Mouse (Mus musculus): ENCODE data around the gene Mmachc.
"Not testable (repeated sequence)": the region's sequence is repeated elsewhere in the genome, so short reads cannot be mapped to it uniquely, and the experiment has no call there.

Gene Mmachc

DNA sequence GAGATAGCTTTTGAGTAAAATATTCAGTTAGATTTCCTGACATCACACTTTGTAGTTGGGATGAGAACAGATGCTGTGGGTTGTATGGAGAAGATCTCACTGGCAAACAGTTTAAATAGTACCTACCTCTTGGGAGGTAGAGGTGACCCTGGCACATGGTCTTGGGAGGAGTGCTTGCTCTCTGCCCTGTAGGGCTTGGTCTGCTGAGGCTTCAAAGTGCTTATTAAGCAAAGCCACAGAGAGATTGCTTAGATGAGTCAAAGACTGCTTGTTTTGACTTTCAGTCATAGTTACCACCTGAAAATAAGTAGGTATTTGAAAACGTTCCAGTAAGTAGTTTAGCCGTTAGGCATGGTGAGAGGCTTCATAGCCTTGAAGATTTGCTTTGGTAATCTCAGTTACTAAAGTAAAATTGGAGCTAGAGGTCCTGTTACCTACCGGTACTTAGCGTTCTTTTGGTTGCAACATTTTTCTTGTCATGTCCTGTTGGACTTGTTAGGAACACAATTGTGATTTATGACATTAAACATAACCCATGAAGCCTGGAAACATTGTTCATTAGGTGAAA is 18.8 kb downstream of the Mmachc start:
- DNase-seq (ENCODE audit: low spot score in 2 of 2): no peak

DNA sequence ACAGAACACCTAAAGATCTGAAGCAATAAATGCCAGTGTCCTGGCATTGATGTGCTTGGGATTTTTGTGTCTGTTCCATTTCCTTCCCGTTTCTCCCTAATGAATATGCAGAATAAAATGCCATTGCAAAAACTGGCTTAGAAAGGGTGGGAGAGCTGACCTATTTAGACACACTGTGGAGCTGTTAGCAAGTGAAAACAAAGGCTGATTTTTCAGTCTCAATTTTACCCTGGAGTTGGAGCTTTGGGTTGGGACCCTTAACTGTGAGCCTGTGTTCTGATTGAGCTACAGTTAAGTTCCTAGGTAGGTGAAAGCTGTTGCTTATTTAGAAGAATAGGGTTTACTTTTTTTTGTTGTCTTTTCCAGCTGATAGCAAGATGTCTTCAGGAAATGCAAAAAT is 21.2 kb downstream of the Mmachc start:
- DNase-seq (ENCODE audit: low spot score in 2 of 2): no peak

DNA sequence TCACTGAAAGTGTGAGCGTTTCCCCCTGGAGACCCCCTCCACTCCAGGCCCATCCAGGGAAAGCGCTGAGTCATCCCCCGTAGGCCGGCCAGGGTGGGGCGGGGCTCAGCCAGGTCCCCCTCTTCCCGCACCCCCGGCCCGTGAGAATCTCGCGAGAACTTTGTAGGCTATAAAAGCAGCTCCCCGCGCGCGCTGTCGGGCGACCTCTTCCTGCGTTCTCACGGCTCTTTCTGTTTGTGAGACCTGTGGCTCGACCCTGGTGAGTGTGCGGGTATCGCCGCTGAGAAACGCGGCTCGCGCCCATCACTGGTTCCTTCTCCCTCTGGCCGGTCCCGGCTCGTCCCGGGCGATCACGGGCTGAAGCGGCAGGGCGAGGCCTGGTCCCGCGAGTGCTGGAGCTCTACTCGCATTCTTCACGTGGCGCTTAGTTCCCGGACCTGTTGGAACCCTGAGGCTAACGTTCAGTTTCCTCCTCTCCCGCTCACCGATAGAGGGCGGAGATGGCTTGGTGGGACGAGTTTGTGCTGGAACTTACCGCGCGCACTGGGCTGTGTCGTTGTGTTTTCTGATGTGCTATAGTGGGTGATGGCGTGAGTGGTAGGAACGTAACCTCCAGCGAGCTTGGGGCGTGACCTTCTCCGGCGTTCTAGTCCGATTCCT is 22.7 kb downstream of the Mmachc start, which contains the start of gene Prdx1:
Gene Prdx1 (plus strand): TSS at position 143 of the 660 bp plus-strand sequence.
- DNase-seq (ENCODE audit: low spot score in 2 of 2): peak; percentile 97

DNA sequence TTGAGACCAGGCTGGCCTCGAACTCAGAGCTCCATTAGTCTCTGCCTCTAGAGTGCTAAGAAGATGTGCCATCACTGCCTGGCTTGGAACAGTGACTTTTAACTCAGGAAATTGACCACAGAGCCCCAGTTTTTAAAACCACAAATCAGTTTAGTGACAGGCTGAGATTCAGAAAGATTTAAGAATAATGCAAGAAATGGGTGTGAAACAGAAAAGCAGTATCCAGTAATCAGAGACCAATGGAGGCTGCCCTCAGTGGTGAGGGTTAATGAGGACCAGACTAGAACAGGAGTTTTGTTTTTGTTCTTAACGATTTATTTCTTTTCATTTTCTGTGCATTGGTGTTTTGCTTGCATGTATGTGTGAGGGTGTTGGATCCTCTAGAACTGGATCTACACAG is 23.5 kb downstream of the Mmachc start:
- DNase-seq (ENCODE audit: low spot score in 2 of 2): no peak

DNA sequence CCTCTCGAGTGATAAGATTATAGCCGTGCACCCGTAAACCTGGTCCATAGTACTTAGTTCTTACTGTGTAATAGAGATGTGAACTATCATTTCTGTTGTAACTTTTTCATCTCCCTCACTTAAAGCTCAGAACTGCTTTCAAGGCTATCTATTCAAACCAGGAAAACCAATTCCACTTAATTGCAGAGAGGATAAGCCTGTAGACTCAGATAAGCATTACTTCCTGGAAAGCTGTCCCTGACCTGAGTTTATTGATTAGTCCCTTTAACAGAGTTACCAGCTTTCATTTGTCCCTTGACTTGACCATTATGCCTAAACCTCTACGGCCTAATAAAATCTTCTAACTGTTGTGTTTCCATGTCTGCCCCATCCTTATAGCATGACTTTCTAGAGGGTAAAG is 24.2 kb downstream of the Mmachc start:
- no peak for DNase-seq (ENCODE audit: low spot score in 2 of 2)

DNA sequence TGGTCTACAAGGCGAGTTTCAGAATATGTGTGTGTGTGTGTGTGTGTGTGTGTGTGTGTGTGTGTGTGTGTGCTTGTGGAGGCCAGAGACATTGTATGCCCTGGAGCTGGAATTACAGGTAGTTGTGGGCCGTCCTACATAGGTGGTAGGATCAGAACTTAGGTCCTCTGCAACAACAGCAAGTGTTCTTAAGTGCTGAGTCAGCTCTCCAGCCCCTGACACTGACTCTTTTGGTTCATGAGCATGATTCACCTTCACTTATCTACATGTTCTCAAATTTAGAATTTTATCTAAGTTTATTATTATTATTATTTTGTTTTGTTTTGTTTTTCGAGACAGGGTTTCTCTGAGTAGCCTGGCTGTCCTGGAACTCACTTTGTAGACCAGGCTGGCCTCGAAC is 27.7 kb downstream of the Mmachc start:
- DNase-seq (ENCODE audit: low spot score in 2 of 2): not testable (repeated sequence)

DNA sequence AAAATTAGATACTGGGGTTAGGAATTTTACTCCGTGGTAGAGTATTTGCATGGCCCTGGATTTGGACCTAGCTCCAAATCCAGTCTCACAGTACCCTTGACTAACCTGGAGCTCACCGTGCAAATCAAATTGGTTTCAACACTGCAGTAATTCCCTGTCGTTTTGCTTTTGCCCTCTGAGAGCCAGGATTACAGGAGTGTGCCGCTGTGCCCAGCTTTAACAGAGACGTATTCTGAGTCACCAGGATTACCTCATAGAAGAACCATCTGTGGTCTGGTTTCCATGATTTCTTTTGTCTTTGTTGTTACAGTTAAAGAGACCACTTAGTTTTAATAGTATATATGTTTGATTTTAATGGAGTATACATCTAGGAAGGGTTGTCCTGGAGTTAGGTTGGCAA is 29.1 kb downstream of the Mmachc start:
- no peak for DNase-seq (ENCODE audit: low spot score in 2 of 2)

DNA sequence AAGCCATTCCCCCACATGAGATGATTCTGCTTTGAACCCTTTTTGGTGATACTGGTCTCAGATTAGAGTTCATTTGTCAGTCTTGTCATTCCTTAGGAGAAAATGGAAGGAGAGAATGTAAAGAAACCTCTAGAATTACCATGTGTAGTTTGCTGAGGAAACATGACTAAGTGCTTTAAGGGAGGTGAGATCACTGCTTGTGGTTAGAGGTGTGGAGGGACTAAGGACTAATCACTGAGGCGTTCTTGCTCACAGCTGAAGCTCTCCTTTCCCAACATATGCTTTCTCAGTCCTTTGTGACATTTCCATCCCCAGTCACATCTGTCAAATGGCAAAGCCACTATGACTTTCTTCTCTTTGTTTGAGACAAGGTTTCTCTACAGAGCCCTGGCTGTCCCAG is 30.4 kb downstream of the Mmachc start:
- DNase-seq (ENCODE audit: low spot score in 2 of 2): no peak

DNA sequence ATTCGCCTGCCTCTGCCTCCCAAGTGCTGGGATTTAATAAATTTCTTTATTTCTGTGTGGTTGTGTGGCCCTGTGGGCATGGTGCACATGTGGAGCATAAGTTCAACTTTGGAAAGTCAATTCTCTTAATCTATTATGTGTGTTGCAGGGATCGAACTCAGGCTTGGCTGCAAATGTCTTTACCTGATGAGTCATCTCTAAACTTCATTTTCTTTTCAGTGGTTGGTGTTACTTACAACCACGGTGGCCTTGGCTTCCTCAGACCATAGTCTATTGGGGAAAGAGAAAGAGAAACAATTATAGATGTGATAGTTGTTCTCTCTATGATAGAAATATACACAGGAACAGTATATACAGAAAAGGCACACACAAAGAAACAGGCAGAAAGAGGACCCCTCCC is 32.2 kb downstream of the Mmachc start:
- no peak for DNase-seq (ENCODE audit: low spot score in 2 of 2)

DNA sequence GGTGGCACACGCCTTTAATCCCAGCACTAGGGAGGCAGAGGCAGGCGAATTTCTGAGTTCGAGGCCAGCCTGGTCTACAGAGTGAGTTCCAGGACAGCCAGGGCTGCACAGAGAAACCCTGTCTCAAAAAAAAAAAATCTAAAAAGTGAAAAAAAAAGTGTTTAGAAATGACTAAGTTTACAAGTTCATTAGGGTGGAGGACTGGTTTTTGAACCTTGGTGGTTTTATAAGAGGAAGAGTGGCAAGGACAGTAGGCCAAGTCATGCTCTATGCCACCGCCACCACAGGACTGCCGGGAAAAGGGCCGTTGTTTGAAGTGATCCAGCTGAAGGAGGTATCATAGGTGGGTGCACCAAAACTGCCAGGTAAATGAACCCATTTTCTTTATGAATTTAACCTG is 33.4 kb downstream of the Mmachc start:
- not testable (repeated sequence) for DNase-seq (ENCODE audit: low spot score in 2 of 2)

DNA sequence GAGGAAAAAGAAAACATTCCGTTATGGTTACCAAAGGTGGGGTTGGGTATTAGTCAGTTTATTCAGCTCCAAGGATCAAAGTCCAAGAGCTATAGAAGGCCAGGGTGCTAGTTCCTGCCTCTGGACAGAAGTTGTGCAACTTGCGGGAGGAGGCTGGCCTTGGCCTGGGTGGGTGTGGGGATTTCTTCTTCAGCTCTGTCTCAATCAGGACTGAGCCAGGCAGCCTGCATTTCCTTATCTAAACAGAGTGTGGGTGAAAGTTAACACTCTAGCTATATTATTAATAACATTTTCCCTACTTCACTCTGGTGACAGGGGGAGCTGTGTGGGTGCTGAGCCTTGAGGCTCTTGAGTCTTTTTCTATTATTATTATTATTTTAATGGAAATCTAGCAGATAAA is 35.4 kb downstream of the Mmachc start:
- DNase-seq (ENCODE audit: low spot score in 2 of 2): no peak

DNA sequence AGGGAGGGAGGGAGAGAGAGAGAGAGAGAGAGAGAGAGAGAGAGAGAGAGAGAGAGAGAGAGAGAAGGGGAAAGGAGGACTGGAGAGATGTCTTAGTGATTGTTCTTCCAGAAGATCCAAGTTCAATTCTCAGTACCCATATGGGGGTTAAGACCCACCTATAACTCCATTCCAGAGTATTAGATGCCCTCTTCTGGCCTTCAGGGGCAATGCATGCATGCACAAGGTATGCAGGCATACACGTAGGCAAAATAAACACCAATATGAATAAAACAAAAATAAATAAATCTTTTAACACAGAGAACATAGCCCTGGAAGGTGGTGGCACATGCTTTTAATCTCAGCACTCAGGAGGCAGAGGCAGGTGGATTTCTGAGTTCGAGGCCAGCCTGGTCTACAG is 38.9 kb downstream of the Mmachc start:
- DNase-seq (ENCODE audit: low spot score in 2 of 2): no peak

DNA sequence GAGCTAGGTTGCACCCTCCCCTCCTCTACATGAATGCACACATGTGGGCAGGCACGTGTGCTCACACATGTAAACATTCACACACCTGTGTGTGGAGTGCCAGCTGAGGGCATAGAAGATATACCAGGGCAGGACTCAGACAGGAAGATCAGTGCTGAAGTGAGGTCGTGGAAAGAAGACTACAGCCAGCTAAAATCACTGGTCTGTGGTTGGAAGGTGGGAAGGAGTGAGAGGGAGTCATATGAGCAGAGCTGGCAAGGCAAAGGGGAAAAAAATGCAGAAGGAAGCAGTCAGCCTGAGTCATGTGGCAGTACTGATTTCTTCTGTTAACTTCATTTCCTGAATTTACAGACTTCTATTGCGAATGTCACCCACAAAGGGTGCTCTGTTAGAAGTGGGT is 40.1 kb downstream of the Mmachc start:
- DNase-seq (ENCODE audit: low spot score in 2 of 2): peak in 1 of 2 experiments; percentile 14

DNA sequence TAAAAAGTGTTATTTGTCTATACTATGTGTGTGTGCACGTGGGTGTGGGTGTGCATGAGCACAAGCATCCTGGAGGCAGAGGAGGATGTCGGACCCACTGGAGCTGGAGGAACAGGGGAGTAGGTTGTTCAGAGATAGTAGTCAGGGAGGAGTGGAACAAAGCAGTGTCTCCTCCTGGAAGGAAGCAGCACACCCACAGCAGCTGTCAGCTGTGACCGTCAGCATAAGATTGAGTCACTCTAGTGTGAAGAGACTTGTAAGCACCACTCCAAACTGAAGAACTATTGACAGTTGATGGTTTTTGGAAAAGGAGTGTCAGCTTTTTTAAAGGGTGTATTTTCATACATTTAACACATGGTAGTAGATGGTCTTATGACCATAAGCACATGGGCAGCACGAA is 41.6 kb downstream of the Mmachc start:
- no peak for DNase-seq (ENCODE audit: low spot score in 2 of 2)

DNA sequence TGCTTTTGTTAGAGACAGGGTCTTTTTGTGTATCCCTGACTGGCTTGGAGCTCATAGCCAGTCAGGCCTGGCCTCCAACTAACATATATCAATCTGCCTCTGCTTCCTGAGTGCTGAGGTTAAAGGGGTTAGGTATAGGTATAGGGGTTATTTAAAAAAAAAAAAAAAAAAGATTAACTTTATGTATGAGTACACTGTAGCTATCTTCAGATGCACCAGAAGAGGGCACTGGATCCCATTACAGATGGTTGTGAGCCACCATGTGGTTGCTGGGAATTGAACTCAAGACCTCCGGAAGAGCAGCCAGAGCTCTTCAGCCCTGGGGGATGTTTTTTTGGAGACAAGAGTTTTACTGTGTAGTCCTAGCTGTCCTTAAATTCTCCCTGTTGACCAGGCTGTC is 46.2 kb downstream of the Mmachc start:
- DNase-seq (ENCODE audit: low spot score in 2 of 2): no peak

DNA sequence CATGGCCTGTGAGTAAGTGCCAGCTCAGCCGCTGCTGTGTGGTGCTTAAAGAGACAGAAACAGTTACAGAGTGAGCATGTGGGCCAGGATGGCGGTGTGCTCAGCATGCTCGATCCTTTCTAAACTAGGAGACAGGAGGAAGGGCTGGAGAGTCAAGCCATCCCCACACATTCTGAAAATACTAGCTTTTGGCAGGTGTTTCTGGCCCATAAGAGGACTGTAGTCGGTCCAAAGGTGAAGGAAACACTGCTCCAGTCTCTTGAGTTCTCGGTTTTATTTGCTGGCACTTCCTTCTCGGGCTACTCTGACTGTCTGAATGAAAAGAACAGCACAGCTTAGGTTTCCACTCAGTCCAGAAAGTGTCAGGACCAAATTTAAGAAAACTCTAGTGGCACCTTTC is 47.4 kb downstream of the Mmachc start:
- no peak for DNase-seq (ENCODE audit: low spot score in 2 of 2)

DNA sequence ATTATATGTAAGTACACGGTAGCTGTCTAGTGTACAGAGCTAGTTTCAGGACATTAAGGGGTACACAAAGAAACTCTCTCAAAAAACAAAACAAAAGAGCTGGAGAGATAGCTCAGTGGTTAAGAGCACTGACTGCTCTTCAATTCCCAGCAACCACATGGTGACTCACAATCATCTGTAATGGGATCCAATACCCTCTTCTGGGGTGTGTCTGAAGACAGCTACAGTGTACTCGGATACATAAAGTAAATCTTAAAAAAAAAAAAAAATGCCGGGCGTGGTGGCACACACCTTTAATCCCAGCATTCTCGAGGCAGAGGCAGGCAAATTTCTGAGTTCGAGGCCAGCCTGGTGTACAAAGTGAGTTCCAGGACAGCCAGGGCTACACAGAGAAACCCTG is 48.3 kb downstream of the Mmachc start:
- not testable (repeated sequence) for DNase-seq (ENCODE audit: low spot score in 2 of 2)

DNA sequence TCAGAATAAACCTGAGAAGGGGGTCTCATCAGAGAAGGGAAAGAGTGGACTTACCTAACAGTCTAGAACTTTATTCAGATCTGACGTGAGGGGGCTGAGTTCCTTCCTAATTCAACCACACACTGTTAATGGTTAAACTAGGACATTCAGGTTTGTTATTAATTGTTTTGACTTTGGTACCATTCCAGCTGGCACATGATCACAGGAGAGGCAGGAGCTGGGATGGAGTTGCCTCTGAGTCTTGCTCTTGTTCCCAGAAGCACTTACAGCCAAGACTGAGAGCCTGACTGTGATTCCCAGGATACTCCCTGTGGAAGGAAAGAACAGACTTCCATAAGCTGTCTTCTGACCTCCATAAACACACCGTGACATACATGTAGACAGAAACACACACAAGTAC is 48.7 kb downstream of the Mmachc start:
- DNase-seq (ENCODE audit: low spot score in 2 of 2): no peak

DNA sequence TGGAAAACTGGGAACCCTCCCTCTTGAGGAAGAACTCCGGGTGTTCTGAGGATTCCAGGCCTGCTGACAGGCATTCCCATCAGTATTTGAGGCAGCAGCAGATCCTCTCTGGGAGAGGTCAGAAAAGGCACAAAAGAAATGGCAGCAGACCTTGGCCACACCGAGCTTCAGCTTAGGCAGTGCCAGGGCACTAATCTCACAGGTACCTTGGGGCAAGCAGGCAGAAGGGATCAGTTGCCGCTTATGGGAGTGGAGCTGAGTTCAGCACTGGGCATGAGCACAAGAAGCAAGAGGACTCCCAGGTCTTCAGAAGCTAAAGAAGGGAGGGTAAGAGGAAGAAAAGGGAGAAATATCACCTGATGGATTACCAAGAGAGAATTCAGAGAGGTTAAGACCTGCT is 50.2 kb downstream of the Mmachc start:
- no peak for DNase-seq (ENCODE audit: low spot score in 2 of 2)

DNA sequence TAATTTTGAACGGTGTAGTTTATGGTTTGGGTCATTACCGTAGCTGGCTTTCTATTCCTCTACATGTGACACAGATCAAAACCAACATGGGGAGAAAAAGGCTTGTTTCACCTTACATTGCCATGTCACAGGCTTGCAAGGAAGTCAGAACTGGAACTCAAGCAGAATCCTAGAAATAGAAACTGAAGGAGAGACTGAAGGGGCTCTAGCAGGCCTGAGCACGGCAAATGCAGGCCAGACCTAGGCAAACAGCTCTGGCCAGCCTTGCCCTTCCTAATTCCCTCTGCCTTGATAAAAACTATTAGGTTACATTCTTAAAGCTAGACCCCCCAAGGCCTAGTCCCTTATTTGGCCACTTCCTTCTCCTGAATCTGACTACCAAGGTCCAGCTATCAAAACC is 52.5 kb downstream of the Mmachc start:
- no peak for DNase-seq (ENCODE audit: low spot score in 2 of 2)

DNA sequence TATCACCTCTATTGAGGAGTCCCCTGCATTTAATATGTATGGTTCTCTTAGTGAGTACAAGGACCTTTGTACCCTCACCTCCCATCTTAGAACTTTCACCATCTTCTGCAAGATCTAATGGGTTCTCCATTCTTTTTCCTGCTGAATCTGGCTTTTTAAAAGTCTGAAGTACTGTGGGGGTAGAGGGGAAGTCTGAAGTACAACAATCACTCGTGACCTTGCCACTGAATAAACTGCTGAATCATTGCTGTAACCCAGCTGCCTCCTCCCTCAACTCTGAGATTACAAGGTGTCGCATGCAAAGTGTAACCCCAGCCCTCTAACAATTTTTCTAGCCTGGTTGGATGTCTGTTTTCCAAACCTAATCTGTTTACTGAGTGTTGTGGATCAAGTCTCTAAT is 53.1 kb downstream of the Mmachc start:
- no peak for DNase-seq (ENCODE audit: low spot score in 2 of 2)

DNA sequence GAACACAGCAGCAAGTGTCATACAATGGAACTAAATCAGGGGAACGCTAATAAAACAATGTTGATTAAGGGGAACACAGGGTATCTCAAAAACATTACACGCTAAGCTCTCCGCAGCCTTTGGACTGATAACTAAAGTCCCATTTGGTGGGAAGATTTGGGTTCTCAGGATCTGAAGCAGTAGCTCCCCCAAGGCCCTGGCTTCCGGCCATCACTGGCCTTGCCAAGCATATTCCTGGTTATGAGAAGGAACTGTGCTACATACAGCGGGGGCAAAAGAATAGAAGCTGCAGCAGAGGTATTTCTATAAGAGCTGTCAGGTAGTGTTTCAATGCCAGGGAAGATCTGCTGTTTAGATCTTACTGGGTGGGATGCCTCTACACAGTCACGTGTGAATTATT is 55.0 kb downstream of the Mmachc start:
- DNase-seq (ENCODE audit: low spot score in 2 of 2): no peak

Measured in natural killer cell, adult 2 months (primary cell).